Mouse (Mus musculus) neural tube, embryonic 15.5 days (tissue): ENCODE data around the gene Rag2. TPM values are rescaled to one million over a fixed set of nuclear protein-coding genes. Genes with fewer than 3 reads are reported as not detected.
A peak's percentile ranks its signal among the peaks of the same experiment; 100 is the strongest.

ENCODE experiments used
- ATAC-seq: fragments of 200-750 bp; cut with Nextera tagmentation; 2 replicates; pipeline ENCODE4 v1.8.0; 2017; ENCODE audit warnings: mild to moderate bottlenecking, moderate TSS enrichment, moderate library complexity; ENCODE audit not compliant: low FRiP score
- H3K27ac ChIP-seq: fragments of 300-500 bp; sonication (generic); replicated peaks from 2 replicates; pipeline ENCODE4 v1.5.1; 2015; ENCODE audit warnings: mild to moderate bottlenecking, inconsistent platforms
- H3K27me3 ChIP-seq: fragments of 300-500 bp; sonication (generic); replicated peaks from 2 replicates; pipeline ENCODE4 v1.6.1; 2015; ENCODE audit warnings: inconsistent platforms
- H3K36me3 ChIP-seq: fragments of 300-500 bp; sonication (generic); 2 replicates; pipeline ENCODE4 v1.6.1; 2015; ENCODE audit warnings: inconsistent platforms
- H3K4me1 ChIP-seq: fragments of 300-500 bp; sonication (generic); 2 replicates; pipeline ENCODE4 v1.6.1; 2015; ENCODE audit warnings: inconsistent platforms
- H3K4me2 ChIP-seq: fragments of 300-500 bp; sonication (generic); 2 replicates; pipeline ENCODE4 v1.6.1; 2015; ENCODE audit warnings: inconsistent platforms, mild to moderate bottlenecking, moderate library complexity
- H3K4me3 ChIP-seq: fragments of 300-500 bp; sonication (generic); replicated peaks from 2 replicates; pipeline ENCODE4 v1.5.1; 2015; ENCODE audit warnings: mild to moderate bottlenecking, inconsistent platforms
- H3K9ac ChIP-seq: fragments of 300-500 bp; sonication (generic); replicated peaks from 2 replicates; pipeline ENCODE4 v1.6.1; 2015; ENCODE audit warnings: mild to moderate bottlenecking, inconsistent platforms
- H3K9me3 ChIP-seq: fragments of 300-500 bp; sonication (generic); replicated peaks from 2 replicates; pipeline ENCODE4 v1.6.1; 2016; ENCODE audit warnings: inconsistent platforms
- WGBS: fragments of 180-500 bp; shearing (Covaris S2); methylation state at CpG from one replicate; pipeline ENCODE4 v1.1.7; 2015; ENCODE audit warnings: mixed read lengths; 5-methylcytosine and 5-hydroxymethylcytosine counted together
- polyA plus RNA-seq: library from polyadenylated mRNA; unstranded; fragments of >200 nt; fragmentation: Nextera tagmentation; extraction: Ambion mirVana; gene quantifications from 2 replicates; pipeline ENCODE4 v1.2.1, GENCODE M21; 2015

The Rag2 gene
- polyA plus RNA-seq, 1 experiment from 2014 or later, result not detected

DNA sequence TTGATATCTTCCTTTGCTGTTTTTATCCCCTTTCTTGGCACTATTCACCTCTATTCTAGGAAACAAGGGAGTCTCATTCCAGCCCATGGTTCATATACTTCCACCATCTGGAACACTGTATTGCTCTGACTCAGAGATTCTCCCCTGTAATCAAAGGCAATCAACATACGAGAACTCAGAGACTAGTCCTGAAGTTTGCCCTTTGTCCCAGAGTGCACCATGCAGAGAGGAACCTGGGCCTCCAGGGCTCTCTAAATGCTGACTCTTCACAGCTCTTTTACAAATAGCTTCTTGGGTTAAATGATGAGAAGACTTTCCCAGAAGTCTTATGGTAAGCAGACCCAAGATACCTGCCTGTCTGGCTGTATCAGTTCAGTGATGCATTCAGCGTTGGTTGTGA, 36.0 kb downstream of the Rag2 start:
- 67% methylated on average over 2 of the region's 2 CpGs for WGBS
- H3K27ac ChIP-seq, result no peak overlapping the region
- no peak overlapping the region for H3K9ac ChIP-seq
- no peak overlapping the region for H3K4me3 ChIP-seq
- no peak for ATAC-seq
- H3K4me1 ChIP-seq, result no peaks in the 10 kb centered on the region
- no peaks in the 10 kb centered on the region for H3K27me3 ChIP-seq
- H3K4me2 ChIP-seq, result no peak overlapping the region
- no peaks in the 10 kb centered on the region for H3K9me3 ChIP-seq
- H3K36me3 ChIP-seq, result no peaks in the 10 kb centered on the region

DNA sequence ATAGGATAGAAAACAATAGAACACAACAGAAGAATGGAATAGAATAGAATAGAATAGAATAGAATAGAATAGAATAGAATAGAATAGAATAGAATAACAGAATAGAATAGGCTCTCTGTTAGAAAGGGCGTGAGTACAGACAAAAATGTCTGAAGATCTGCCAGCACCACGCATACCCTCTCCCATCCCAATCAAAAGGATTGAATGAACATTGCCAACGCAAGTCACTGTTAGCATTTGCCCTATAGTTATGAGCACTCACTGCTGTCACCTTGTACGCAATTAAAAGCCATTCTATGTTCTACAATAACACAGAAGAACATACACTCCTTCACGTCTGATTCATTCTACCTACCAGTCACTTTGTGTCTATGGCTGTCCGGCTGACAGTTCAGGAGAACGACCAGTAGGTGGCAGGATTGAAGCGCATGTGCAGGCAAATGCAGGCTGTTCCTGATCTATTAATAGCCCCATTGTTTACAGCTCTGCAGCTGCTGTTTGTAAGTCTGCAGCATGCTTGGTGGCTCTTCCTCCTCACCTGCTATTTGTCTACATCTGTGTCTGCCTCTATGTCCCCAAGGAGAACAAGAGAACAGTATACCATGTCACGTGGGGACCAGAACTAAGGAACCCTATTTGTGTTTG, 40.7 kb downstream of the Rag2 start:
- Histone ChIP-seq H3K4me2 (no peak overlapping the region), H3K4me3 (no peak overlapping the region), H3K36me3 (no peaks in the 10 kb centered on the region), H3K4me1 (no peaks in the 10 kb centered on the region), H3K27ac (no peak overlapping the region), H3K9me3 (no peaks in the 10 kb centered on the region), H3K9ac (no peak overlapping the region), H3K27me3 (no peaks in the 10 kb centered on the region)
- ATAC-seq, result peak; percentile 83
- 17% methylated on average over 9 of the region's 9 CpGs for WGBS

DNA sequence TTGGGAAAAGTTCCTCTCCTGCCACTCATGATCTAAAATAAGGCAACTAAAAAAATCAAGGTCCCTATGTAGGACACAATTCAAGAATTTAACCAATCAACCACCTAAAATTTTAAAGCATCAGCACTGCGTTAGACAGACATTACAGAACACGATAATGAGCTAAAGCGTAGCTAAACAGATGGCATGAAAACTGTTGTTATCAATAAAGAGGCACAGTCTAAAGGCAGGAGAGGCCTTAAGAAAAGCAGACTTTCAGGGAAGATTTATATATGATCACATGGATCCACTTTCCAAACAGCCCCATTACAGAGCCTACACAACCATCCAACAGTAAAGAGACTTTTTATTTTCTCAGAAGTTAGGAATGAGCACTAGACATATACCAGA, 41.2 kb downstream of the Rag2 start:
- Histone ChIP-seq H3K9ac (no peak overlapping the region), H3K4me2 (no peak overlapping the region), H3K9me3 (no peaks in the 10 kb centered on the region), H3K27me3 (no peaks in the 10 kb centered on the region), H3K4me1 (no peaks in the 10 kb centered on the region), H3K27ac (no peak overlapping the region), H3K4me3 (no peak overlapping the region), H3K36me3 (no peaks in the 10 kb centered on the region)
- 49% methylated on average over 3 of the region's 3 CpGs for WGBS
- peak; percentile 38; the same call in 1 of the 2 replicates for ATAC-seq

DNA sequence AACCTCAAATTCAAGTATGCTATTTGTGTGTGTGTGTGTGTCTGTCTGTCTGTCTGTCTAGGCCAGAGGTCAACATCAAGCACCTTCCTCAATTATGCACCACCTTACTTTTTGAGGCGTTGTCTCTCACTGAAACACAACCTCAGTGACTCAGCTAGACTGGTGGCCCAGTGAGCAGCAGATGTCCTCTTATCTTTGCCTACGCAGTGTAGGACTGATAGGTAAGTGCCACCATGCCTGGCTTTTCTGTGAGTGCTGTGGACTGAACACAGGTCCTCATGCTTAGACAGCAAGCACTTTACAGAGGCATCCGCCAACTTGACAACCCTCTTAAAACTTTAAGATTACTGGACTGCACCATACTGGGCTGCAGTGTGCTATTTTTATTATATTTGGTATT, 44.2 kb downstream of the Rag2 start:
- H3K27ac ChIP-seq, result no peak overlapping the region
- H3K9ac ChIP-seq, result no peak overlapping the region
- H3K4me1 ChIP-seq, result no peaks in the 10 kb centered on the region
- 93% methylated on average over 3 of the region's 3 CpGs for WGBS
- no peak for ATAC-seq
- no peak overlapping the region for H3K4me2 ChIP-seq
- no peaks in the 10 kb centered on the region for H3K9me3 ChIP-seq
- H3K36me3 ChIP-seq, result no peaks in the 10 kb centered on the region
- no peak overlapping the region for H3K4me3 ChIP-seq
- H3K27me3 ChIP-seq, result no peaks in the 10 kb centered on the region

DNA sequence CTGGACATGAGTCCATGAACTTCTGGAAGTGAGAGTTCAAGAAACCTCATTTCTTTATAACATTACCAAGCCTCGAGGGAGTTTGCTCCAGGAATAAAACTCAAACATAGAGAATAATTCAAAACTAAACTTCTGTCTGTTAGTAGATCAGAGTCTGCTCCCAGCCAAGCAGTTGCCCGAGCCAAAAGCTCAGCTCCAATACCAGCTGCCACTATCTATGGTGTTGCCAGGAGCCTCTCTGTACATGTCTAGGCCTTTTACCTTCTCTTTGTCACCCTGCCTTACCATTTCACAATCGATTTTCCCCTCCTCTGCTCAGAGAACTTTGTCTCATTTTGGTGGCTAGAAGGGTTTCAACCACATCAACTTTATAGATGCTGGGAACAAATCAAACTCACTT, 49.0 kb downstream of the Rag2 start:
- Histone ChIP-seq H3K27ac (no peak overlapping the region), H3K9me3 (no peaks in the 10 kb centered on the region), H3K4me2 (no peak overlapping the region), H3K27me3 (0 out of 2 replicates have a peak, but pooled peaks cover 2% of the 10 kb centered on the region), H3K4me3 (no peak overlapping the region), H3K4me1 (no peaks in the 10 kb centered on the region), H3K9ac (no peak overlapping the region), H3K36me3 (no peaks in the 10 kb centered on the region)
- WGBS, result 80% methylated on average over 3 of the region's 3 CpGs
- no peak for ATAC-seq

DNA sequence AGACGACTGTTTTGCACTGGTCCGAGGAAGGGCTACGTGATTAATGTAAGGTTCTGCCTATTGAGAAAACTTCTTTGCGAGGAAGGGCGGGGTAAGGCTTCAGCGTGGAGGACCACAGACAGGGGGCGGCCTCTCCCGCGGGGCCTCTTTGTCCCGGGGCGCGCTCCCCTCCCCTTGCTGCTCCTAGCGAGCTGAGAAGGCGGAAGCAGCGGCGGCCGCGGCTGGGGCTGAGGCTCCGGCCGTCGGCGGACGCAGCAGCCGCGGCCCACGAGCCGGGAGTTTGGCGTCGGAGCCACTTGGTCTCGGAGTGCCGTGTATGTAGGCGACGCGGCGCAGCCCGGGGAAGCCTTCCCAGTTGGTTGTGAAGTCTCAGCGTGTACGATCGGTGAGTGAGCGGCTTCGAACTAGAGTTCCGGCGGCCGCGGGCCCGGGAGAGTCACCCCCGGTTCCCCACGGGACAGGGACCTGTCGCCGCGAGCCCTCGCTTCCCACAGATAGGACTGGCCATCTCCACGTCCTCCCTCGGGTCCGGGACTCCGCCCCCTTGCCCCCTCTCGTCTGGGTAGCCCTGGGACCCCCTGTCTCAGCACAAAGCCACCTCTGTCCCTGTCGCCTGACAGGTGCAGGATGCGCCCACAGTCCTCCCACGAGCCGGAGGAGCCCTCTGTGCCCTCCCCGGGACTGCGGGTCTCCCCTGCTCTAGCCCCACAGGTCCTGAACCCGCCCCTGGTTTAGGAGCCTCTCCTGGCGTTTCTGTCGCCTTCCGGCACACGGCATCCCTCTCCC, 53.9 kb downstream of the Rag2 start, which contains the start of gene Traf6:
TSS of gene Traf6 (plus strand) at position 194 of the 786 bp plus-strand sequence.
- H3K27me3 ChIP-seq, result 0 out of 2 replicates have a peak, but pooled peaks cover 2% of the 10 kb centered on the region
- peak within 1 kb of the TSS; percentile 81 for H3K4me3 ChIP-seq
- H3K9me3 ChIP-seq, result no peaks in the 10 kb centered on the region
- under 1% methylated on average over 67 of the region's 68 CpGs for WGBS
- ATAC-seq, result peak; percentile 90
- H3K4me2 ChIP-seq, result peak within 1 kb of the TSS; percentile 82
- no peaks in the 10 kb centered on the region for H3K36me3 ChIP-seq
- H3K4me1 ChIP-seq, result peaks cover 10% of the 10 kb centered on the region
- peak within 1 kb of the TSS; percentile 80 for H3K9ac ChIP-seq
- peak within 1 kb of the TSS; percentile 49 for H3K27ac ChIP-seq

DNA sequence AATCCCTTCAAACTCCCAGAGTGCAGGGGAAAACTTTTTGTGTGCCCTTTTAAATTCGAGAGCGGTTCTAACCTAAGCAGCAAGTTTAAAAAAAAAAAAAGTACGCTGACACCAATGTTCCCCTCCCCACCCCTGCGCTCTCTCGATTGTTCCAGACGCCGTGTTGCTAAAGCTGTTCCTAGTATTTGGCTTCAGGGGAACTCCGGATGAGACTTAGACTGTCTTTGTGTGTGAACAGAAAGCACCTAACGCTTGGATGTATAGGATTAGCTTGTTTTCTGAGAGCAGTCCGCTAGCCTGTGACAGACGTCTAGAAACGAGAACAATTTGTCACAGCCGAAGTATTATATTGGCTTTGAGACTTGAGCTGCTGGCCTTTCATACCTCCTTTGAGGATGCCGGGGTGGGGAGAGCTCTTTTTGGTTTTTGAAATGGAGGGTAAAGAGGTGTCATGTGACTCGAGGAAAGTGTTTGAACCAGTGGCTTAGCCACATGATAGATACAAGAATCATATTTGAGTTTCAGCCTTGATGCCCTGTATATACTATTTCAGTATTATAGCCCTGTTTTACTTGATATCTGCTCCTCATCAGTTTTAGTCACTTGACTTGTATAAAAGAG, 54.8 kb downstream of the Rag2 start:
- Histone ChIP-seq H3K4me1 (peaks cover 10% of the 10 kb centered on the region), H3K4me2 (peak overlapping the region; percentile 82), H3K9ac (peak overlapping the region; percentile 80), H3K27me3 (0 out of 2 replicates have a peak, but pooled peaks cover 2% of the 10 kb centered on the region), H3K9me3 (no peaks in the 10 kb centered on the region), H3K4me3 (peak overlapping the region; percentile 81), H3K27ac (no peak overlapping the region), H3K36me3 (0 out of 2 replicates have a peak, but pooled peaks cover 3% of the 10 kb centered on the region)
- ATAC-seq, result no peak
- 2% methylated on average over 15 of the region's 15 CpGs for WGBS

Other genes starting within 250 kb of the Rag2 start
- 0.04 and 11.6 TPM in 2 replicates for gene Rag1, start 24.8 kb downstream of the Rag2 start, polyA plus RNA-seq
- gene B230118H07Rik, start 24.8 kb downstream of the Rag2 start, polyA plus RNA-seq, result 50.1 and 53.8 TPM in 2 replicates
- gene Traf6, start 53.7 kb downstream of the Rag2 start, polyA plus RNA-seq, result 4.0 and 5.5 TPM in 2 replicates